Mouse (Mus musculus): ENCODE data around the gene Slc2a4. TPM values are rescaled to one million over a fixed set of nuclear protein-coding genes. Genes with fewer than 3 reads are reported as not detected.

Gene Slc2a4
- polyA plus RNA-seq, 1 experiment from 2014 or later: 23.7 TPM

GRCm38 (mm10) chr11:69913554-69914371 is 34.2 kb downstream of the Slc2a4 start, which contains the start of gene Gps2:
Gene Gps2 (plus strand): TSS chr11:69913888.
- peak; percentile 95 for DNase-seq (ENCODE audit: low spot score)
- H3K36me3 ChIP-seq (replicated peaks): peaks cover 91% of the 10 kb centered on the region
- H3K9me3 ChIP-seq: no peaks in the 10 kb centered on the region
- peak within 1 kb of the TSS; percentile 73 for H3K4me3 ChIP-seq
- peaks cover 44% of the 10 kb centered on the region for H3K4me1 ChIP-seq
- H3K27ac ChIP-seq (replicated peaks): peak within 1 kb of the TSS; percentile 92
- no peaks in the 10 kb centered on the region for H3K27me3 ChIP-seq (replicated peaks; ENCODE audit: low read depth, poor library complexity, severe bottlenecking)
- 1% methylated on average over 61 of the region's 61 CpGs for WGBS

DNA sequence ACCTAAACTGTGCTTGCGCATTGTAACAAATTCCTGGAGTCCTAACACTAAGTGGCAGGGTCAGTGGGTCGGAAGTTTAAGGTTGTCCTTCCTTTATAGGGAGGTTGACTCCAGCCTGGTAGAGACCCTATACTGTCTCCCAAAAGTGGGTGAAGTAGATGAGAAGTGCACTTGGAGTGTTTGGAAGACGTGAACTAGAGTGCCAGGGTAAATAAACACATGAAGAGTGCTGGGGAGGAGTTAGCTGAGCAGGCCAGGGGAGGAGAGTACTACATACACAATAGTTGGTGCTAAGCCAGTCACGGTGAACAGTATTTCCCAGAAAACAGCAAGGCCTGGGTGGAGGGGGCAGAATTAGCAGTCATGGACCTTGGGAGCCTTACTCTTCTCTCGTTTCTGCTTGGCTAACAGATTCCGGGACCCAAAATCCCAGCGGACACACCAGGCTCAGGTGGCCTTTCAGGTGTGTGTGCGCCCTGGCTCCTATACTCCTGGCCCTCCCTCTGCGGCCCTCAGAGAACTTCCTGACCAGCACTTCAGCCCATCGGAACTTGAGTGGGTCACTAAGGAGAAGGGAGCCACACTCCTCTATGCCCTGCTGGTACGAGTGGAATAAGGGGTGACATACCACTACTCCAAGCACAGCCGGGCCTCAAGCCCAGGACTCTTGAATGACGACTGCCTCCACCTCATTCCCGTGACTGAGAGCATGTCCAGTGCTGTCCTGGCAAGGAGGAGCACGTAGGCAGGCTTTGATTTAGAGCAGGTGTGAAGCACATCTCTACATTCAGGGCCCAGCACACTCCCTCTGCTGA is 35.1 kb downstream of the Slc2a4 start:
- Histone ChIP-seq H3K9me3 (no peaks in the 10 kb centered on the region), H3K36me3 (replicated peaks) (peaks cover 91% of the 10 kb centered on the region), H3K27ac (replicated peaks) (peak overlapping the region; percentile 92), H3K4me3 (peak overlapping the region; percentile 73), H3K27me3 (replicated peaks; ENCODE audit: low read depth, poor library complexity, severe bottlenecking) (no peaks in the 10 kb centered on the region), H3K4me1 (peaks cover 42% of the 10 kb centered on the region)
- no peak for DNase-seq (ENCODE audit: low spot score)
- 79% methylated on average over 15 of the region's 15 CpGs for WGBS

GRCm38 (mm10) chr11:69911701-69912100 is 36.3 kb downstream of the Slc2a4 start:
- DNase-seq (ENCODE audit: low spot score): no peak
- peaks cover 34% of the 10 kb centered on the region for H3K4me1 ChIP-seq
- H3K4me3 ChIP-seq: peak overlapping the region; percentile 14; the same call in 1 of the 2 replicates
- H3K27me3 ChIP-seq (replicated peaks; ENCODE audit: low read depth, poor library complexity, severe bottlenecking): no peaks in the 10 kb centered on the region
- no peak overlapping the region for H3K27ac ChIP-seq (replicated peaks)
- peaks cover 91% of the 10 kb centered on the region for H3K36me3 ChIP-seq (replicated peaks)
- H3K9me3 ChIP-seq: no peaks in the 10 kb centered on the region
- WGBS: 92% methylated on average over 6 of the region's 6 CpGs

DNA sequence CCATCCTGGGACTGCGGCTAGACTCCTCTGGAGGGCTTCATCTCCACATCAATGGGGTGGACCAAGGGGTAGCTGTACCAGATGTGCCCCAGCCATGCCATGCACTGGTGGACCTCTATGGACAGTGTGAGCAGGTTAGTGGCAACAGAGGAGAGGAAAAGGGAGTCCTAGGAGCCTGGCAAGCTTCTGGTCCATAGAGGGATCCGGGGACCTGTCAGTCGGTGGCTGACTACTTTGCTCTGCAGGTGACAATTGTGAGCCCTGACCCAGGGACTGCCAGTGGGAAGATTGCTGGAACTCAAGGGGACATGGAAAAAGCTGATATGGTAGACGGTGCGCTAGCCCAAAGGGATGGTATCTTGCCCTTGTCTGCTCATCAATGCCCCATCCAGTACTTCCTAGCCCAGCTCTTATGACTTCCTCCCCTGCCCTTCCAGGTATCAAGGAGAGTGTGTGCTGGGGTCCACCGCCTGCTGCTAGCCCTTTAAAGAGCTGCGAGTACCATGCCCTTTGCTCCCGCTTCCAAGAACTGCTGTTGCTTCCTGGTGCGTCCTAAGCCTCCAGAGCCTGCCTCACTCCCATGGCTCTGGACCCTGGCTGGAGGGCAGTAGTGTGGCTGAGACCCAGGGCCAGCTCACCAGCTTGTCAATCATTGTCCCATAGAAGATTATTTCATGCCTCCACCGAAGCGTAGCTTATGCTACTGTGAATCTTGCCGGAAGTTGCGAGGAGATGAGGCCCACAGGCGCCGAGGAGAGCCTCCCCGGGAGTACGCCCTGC is 37.0 kb downstream of the Slc2a4 start:
- Histone ChIP-seq H3K9me3 (no peaks in the 10 kb centered on the region), H3K27me3 (replicated peaks; ENCODE audit: low read depth, poor library complexity, severe bottlenecking) (no peaks in the 10 kb centered on the region), H3K27ac (replicated peaks) (no peak overlapping the region), H3K4me3 (no peak overlapping the region), H3K36me3 (replicated peaks) (peaks cover 91% of the 10 kb centered on the region), H3K4me1 (peaks cover 28% of the 10 kb centered on the region)
- no peak for DNase-seq (ENCODE audit: low spot score)
- 93% methylated on average over 17 of the region's 17 CpGs for WGBS

DNA sequence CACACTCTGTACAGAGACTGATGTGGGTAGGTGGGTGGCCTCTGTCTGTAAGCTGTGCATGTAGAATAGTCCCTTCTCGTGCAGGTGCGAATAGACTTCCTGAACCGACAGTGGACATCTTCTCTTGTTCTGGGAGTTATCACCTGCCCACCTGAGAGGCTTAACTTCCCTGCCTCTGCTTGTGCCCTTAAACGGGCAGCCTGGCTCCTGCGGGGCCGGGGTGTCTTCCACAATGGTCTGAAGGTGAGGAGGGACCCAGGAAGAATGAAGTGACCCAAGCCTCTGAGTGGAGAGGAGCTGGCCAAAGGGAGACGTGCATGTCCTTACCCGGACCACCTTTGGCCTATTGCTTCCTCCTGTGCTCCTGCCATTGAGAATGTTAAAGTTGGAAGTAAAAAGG is 37.8 kb downstream of the Slc2a4 start:
- Histone ChIP-seq H3K4me1 (peaks cover 20% of the 10 kb centered on the region), H3K27me3 (replicated peaks; ENCODE audit: low read depth, poor library complexity, severe bottlenecking) (no peaks in the 10 kb centered on the region), H3K4me3 (no peak overlapping the region), H3K36me3 (replicated peaks) (peaks cover 91% of the 10 kb centered on the region), H3K27ac (replicated peaks) (no peak overlapping the region), H3K9me3 (no peaks in the 10 kb centered on the region)
- no peak for DNase-seq (ENCODE audit: low spot score)
- WGBS: 92% methylated on average over 8 of the region's 8 CpGs

- Histone ChIP-seq H3K9me3 (no peaks in the 10 kb centered on the region), H3K27me3 (replicated peaks; ENCODE audit: low read depth, poor library complexity, severe bottlenecking) (no peaks in the 10 kb centered on the region), H3K36me3 (replicated peaks) (peaks cover 95% of the 10 kb centered on the region), H3K27ac (replicated peaks) (no peak overlapping the region), H3K4me1 (peaks cover 11% of the 10 kb centered on the region), H3K4me3 (no peak overlapping the region)
- no peak for DNase-seq (ENCODE audit: low spot score)
- WGBS: 87% methylated on average over 5 of the region's 5 CpGs
These were observed 38.8 kb downstream of the Slc2a4 start for GRCm38 (mm10) chr11:69909174-69909573.

GRCm38 (mm10) chr11:69908645-69909044 is 39.3 kb downstream of the Slc2a4 start:
- Histone ChIP-seq H3K27ac (replicated peaks) (no peak overlapping the region), H3K27me3 (replicated peaks; ENCODE audit: low read depth, poor library complexity, severe bottlenecking) (no peaks in the 10 kb centered on the region), H3K9me3 (no peaks in the 10 kb centered on the region), H3K36me3 (replicated peaks) (peaks cover 100% of the 10 kb centered on the region), H3K4me3 (no peak overlapping the region), H3K4me1 (peaks cover 12% of the 10 kb centered on the region)
- no peak for DNase-seq (ENCODE audit: low spot score)
- WGBS: 94% methylated on average over 11 of the region's 11 CpGs

DNA sequence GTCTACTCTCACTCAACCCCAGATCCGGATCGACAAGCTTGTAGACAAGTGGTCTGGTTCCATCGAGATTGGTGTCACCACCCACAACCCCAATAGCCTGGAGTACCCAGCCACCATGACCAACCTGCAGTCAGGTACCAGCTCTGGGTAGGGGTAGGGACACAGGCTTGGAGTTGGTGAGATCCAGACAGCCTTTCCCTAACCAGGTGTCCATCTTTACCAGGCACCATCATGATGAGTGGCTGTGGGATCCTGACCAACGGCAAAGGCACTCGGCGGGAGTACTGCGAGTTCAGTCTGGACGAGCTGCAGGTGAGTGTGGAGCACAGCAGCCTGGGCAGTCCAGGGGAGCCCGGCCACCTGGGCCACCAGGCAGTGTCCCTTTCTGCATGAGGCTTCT is 43.7 kb downstream of the Slc2a4 start:
- Histone ChIP-seq H3K27me3 (replicated peaks; ENCODE audit: low read depth, poor library complexity, severe bottlenecking) (no peaks in the 10 kb centered on the region), H3K9me3 (no peaks in the 10 kb centered on the region), H3K4me1 (peaks cover 32% of the 10 kb centered on the region), H3K4me3 (peak overlapping the region; percentile 16; the same call in 1 of the 2 replicates), H3K27ac (replicated peaks) (no peak overlapping the region), H3K36me3 (replicated peaks) (peaks cover 65% of the 10 kb centered on the region)
- no peak for DNase-seq (ENCODE audit: low spot score)
- 96% methylated on average over 9 of the region's 9 CpGs for WGBS

- Histone ChIP-seq H3K9me3 (no peaks in the 10 kb centered on the region), H3K36me3 (replicated peaks) (peaks cover 52% of the 10 kb centered on the region), H3K4me3 (peak overlapping the region; percentile 93), H3K27me3 (replicated peaks; ENCODE audit: low read depth, poor library complexity, severe bottlenecking) (no peaks in the 10 kb centered on the region; the same call in 1 of the 2 replicates), H3K27ac (replicated peaks) (no peak overlapping the region), H3K4me1 (peaks cover 42% of the 10 kb centered on the region)
- no peak for DNase-seq (ENCODE audit: low spot score)
- WGBS: 90% methylated on average over 13 of the region's 13 CpGs
These were observed 45.0 kb downstream of the Slc2a4 start for GRCm38 (mm10) chr11:69902972-69903371.

- Histone ChIP-seq H3K4me3 (peak overlapping the region; percentile 93), H3K27ac (replicated peaks) (peak overlapping the region; percentile 99), H3K9me3 (no peaks in the 10 kb centered on the region), H3K27me3 (replicated peaks; ENCODE audit: low read depth, poor library complexity, severe bottlenecking) (no peaks in the 10 kb centered on the region; the same call in 1 of the 2 replicates), H3K36me3 (replicated peaks) (peaks cover 51% of the 10 kb centered on the region), H3K4me1 (peaks cover 42% of the 10 kb centered on the region)
- no peak for DNase-seq (ENCODE audit: low spot score)
- under 1% methylated on average over 39 of the region's 39 CpGs for WGBS
These were observed 46.0 kb downstream of the Slc2a4 start for GRCm38 (mm10) chr11:69901993-69902392.

DNA sequence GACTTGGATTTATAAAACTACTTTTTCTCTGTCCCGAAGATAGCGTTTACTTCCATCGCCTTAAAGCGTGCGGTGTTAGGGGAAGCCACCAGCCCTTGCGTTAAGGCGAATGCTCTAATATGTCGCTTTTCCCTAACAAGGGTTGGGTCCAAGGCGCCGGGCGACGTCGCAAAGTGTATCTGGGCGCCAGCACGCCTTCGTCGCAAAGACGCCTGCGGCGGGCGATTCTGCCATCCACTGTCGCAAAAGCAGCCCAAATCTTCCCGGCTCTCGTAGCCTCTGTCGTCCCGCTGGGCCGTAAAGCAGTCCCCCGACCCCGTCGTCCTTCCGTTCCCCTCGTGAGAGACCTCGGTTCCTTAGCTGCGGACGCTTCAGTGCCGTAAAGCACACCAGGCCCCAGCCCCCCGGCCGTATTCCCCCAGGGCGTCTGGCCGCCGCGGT is 46.6 kb downstream of the Slc2a4 start:
- H3K27ac ChIP-seq (replicated peaks): peak overlapping the region; percentile 99
- peak overlapping the region; percentile 93 for H3K4me3 ChIP-seq
- H3K4me1 ChIP-seq: peaks cover 42% of the 10 kb centered on the region
- peak; percentile 98 for DNase-seq (ENCODE audit: low spot score)
- H3K27me3 ChIP-seq (replicated peaks; ENCODE audit: low read depth, poor library complexity, severe bottlenecking): no peaks in the 10 kb centered on the region; the same call in 1 of the 2 replicates
- peaks cover 46% of the 10 kb centered on the region for H3K36me3 ChIP-seq (replicated peaks)
- no peaks in the 10 kb centered on the region for H3K9me3 ChIP-seq
- under 1% methylated on average over 42 of the region's 42 CpGs for WGBS

Data from embryonic facial prominence, embryonic 10.5 days (tissue).